In genomic region chr4:95742986-95743385, GRCm38 (mm10) we compare ENCODE assay signal across 8 mouse cellular contexts.
A peak's percentile ranks its signal among the peaks of the same experiment; 100 is the strongest.
DNase-seq lines count a peak whose midpoint lies in the region; ATAC-seq and TF ChIP-seq lines count a peak whose summit lies in the region.

No protein-coding gene starts in this region.

- H3K9ac ChIP-seq in midbrain, postnatal 0 days (replicated peaks; ENCODE audit: low read length, poor library complexity, severe bottlenecking), result no peak overlapping the region
- H3K9ac ChIP-seq in midbrain, embryonic 13.5 days (replicated peaks), result no peak overlapping the region
- H3K9ac ChIP-seq in intestine, embryonic 16.5 days (ENCODE audit: low read depth, low read length), result no peak overlapping the region
- no peak overlapping the region for H3K9ac ChIP-seq in lung, postnatal 0 days (replicated peaks; ENCODE audit: low read depth)

- WGBS in midbrain, postnatal 0 days, result 32% methylated on average over 4 of the region's 4 CpGs
- 42% methylated on average over 4 of the region's 4 CpGs for WGBS in midbrain, embryonic 13.5 days
- 29% methylated on average over 4 of the region's 4 CpGs for WGBS in intestine, embryonic 16.5 days
- 32% methylated on average over 4 of the region's 4 CpGs for WGBS in lung, postnatal 0 days

- H3K4me1 ChIP-seq in midbrain, postnatal 0 days (ENCODE audit: insufficient read depth, low read length), result peaks cover 5% of the 10 kb centered on the region; the same call in 1 of the 2 replicates
- peaks cover 7% of the 10 kb centered on the region; the same call in 1 of the 2 replicates for H3K4me1 ChIP-seq in midbrain, embryonic 13.5 days (replicated peaks)
- H3K4me1 ChIP-seq in intestine, embryonic 16.5 days (ENCODE audit: control insufficient read depth, insufficient read depth, low read length), result peaks cover 17% of the 10 kb centered on the region
- peaks cover 4% of the 10 kb centered on the region; the same call in 1 of the 2 replicates for H3K4me1 ChIP-seq in lung, postnatal 0 days (ENCODE audit: insufficient read depth, low read depth, low read length)

- no peaks in the 10 kb centered on the region for H3K27me3 ChIP-seq in midbrain, postnatal 0 days (ENCODE audit: insufficient read depth, low read length)
- H3K27me3 ChIP-seq in midbrain, embryonic 13.5 days, result no peaks in the 10 kb centered on the region
- H3K27me3 ChIP-seq in intestine, embryonic 16.5 days (replicated peaks; ENCODE audit: control insufficient read depth, insufficient read depth, low read length), result no peaks in the 10 kb centered on the region
- H3K27me3 ChIP-seq in lung, postnatal 0 days (replicated peaks; ENCODE audit: insufficient read depth, low read length), result no peaks in the 10 kb centered on the region

- no peak overlapping the region for H3K4me2 ChIP-seq in midbrain, postnatal 0 days (ENCODE audit: low read depth, low read length, poor library complexity, severe bottlenecking)
- H3K4me2 ChIP-seq in midbrain, embryonic 13.5 days (replicated peaks), result no peak overlapping the region
- no peak overlapping the region for H3K4me2 ChIP-seq in intestine, embryonic 16.5 days (ENCODE audit: low read depth, low read length)
- no peak overlapping the region for H3K4me2 ChIP-seq in lung, postnatal 0 days (replicated peaks; ENCODE audit: low read depth, low read length)

- peak; percentile 28; the same call in 1 of the 2 replicates for TF ChIP-seq CTCF in midbrain, postnatal 0 days (IDR thresholded peaks at IDR 0.05)
- peak; percentile 47 for TF ChIP-seq CTCF in lung, postnatal 0 days (IDR thresholded peaks at IDR 0.05)

- no peak overlapping the region for H3K4me3 ChIP-seq in midbrain, postnatal 0 days (ENCODE audit: low read depth, low read length)
- H3K4me3 ChIP-seq in midbrain, embryonic 13.5 days (replicated peaks), result no peak overlapping the region
- no peak overlapping the region for H3K4me3 ChIP-seq in intestine, embryonic 16.5 days (ENCODE audit: low read length)
- no peak overlapping the region for H3K4me3 ChIP-seq in lung, postnatal 0 days (ENCODE audit: low read depth, low read length)

- TF ChIP-seq EP300 in lung, postnatal 0 days (IDR thresholded peaks at IDR 0.05), result peak; percentile 68

- no peaks in the 10 kb centered on the region for H3K9me3 ChIP-seq in midbrain, postnatal 0 days (ENCODE audit: low read length)
- no peaks in the 10 kb centered on the region for H3K9me3 ChIP-seq in midbrain, embryonic 13.5 days
- H3K9me3 ChIP-seq in intestine, embryonic 16.5 days (ENCODE audit: control insufficient read depth, low read length), result no peaks in the 10 kb centered on the region
- no peaks in the 10 kb centered on the region for H3K9me3 ChIP-seq in lung, postnatal 0 days (ENCODE audit: low read length)

- peak; percentile 23 to 36 for DNase-seq in adrenal gland, postnatal 36 days
- DNase-seq in adrenal gland, postnatal 25 days, result no peak
- peak; percentile 27 for DNase-seq in midbrain, postnatal 0 days (ENCODE audit: low spot score)
- peak; percentile 70 for DNase-seq in lung, postnatal 0 days (ENCODE audit: low spot score)

- no peaks in the 10 kb centered on the region for H3K36me3 ChIP-seq in midbrain, postnatal 0 days (ENCODE audit: insufficient read depth, low read length)
- H3K36me3 ChIP-seq in midbrain, embryonic 13.5 days, result no peaks in the 10 kb centered on the region
- no peaks in the 10 kb centered on the region for H3K36me3 ChIP-seq in intestine, embryonic 16.5 days (ENCODE audit: control insufficient read depth, insufficient read depth, low read length)
- no peaks in the 10 kb centered on the region for H3K36me3 ChIP-seq in lung, postnatal 0 days (ENCODE audit: insufficient read depth, low read length)

- ATAC-seq in midbrain, postnatal 0 days (ENCODE audit: low FRiP score), result no peak
- no peak for ATAC-seq in midbrain, embryonic 13.5 days
- ATAC-seq in intestine, embryonic 16.5 days, result 0 out of 2 replicates have a peak, but pooled peaks have one; percentile 22
- ATAC-seq in lung, postnatal 0 days, result peak; percentile 55
- ATAC-seq in erythroblast, adult 5-6 weeks (replicated peaks; ENCODE audit: low FRiP score, poor library complexity, severe bottlenecking), result no peak
- no peak for ATAC-seq in granulocyte monocyte progenitor cell, adult 5-6 weeks (replicated peaks; ENCODE audit: poor library complexity, severe bottlenecking)

- H3K27ac ChIP-seq in midbrain, postnatal 0 days (ENCODE audit: low read depth, low read length), result no peak overlapping the region
- H3K27ac ChIP-seq in midbrain, embryonic 13.5 days, result no peak overlapping the region
- peak overlapping the region; percentile 45 for H3K27ac ChIP-seq in intestine, embryonic 16.5 days (ENCODE audit: low read length)
- H3K27ac ChIP-seq in lung, postnatal 0 days (ENCODE audit: low read length), result no peak overlapping the region

Comparison
In these comparisons a context has a peak if more than half of its experiments do, and no peak if none do; other contexts are left out.
1. ATAC-seq: peak in intestine, embryonic 16.5 days (single experiment) and lung, postnatal 0 days (single experiment); none in midbrain, postnatal 0 days (single experiment), midbrain, embryonic 13.5 days (single experiment), erythroblast, adult 5-6 weeks (single experiment) and granulocyte monocyte progenitor cell, adult 5-6 weeks (single experiment).